Mouse (Mus musculus) heart, postnatal 36 days (tissue): Measurements from ENCODE around the gene Btbd9. TPM values are rescaled to one million over a fixed set of nuclear protein-coding genes. Genes with fewer than 3 reads are reported as not detected.
A peak's percentile ranks its signal among the peaks of the same experiment; 100 is the strongest.

ENCODE experiments used
- DNase-seq, 2 experiments: peaks; one replicate each; pipeline ENCODE4 v3.0.0; 2021 to 2022
- intact Hi-C: fragments of 180-260 bp; cut with DNase I; formaldehyde crosslinking; loops from one replicate; pipeline ENCODE4 v1.15.1; 2025
- total RNA-seq, 2 experiments: library from RNA; stranded (reverse); gene quantifications; 2 replicates each; pipeline ENCODE4 v1.2.3; 2021

Btbd9 gene
- total RNA-seq, 2 experiments from 2014 or later, result 17.0 to 17.4 TPM

DNA sequence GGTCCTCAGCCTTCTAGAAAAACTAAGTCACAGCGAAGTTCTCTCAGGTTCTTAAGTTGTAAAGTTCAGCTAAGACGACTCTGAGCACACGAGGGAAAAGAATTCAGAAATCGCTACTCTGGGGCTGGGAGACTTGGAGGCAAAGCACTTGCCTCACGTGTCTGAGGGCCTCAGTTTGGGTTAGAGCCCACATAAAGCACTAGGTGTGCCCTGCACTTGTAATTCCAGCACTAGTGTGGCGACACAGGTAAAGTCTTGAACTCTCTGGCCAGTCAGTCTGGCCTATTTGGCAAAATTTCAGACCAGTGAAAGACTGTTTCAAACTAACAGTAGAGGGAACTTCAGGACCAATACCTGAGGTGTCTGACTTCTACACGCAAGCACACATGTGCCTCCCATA is 338.7 kb downstream of the Btbd9 start:
- intact Hi-C loops, result no loop called here

DNA sequence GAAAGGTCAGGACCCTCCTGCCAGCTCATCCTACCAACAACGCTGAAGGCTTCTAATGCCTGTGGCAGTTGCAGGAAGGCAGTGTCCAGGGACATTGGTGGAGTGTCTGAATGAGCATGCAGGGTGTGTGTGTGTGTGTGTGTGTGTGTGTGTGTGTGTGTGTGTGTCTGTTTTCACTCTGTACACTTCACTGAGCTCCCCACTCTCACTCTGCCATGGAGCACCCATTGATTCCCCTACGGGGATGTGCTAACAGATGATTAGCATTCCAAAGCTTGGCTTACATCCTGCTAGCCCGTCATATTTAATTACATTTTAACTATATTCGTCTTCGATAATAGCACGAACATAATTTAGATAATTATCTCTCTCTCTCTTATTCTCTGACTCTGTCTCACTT is 339.7 kb downstream of the Btbd9 start:
- intact Hi-C loops, result no loop called here
- no peak for DNase-seq

More for the DNA sequence above, 338.7 kb downstream of the Btbd9 start:
- DNase-seq, result no peak

GRCm38 (mm10) chr17:30235380-30235779 is 340.9 kb downstream of the Btbd9 start:
- DNase-seq, result no peak
- intact Hi-C loops, result no loop called here

DNA sequence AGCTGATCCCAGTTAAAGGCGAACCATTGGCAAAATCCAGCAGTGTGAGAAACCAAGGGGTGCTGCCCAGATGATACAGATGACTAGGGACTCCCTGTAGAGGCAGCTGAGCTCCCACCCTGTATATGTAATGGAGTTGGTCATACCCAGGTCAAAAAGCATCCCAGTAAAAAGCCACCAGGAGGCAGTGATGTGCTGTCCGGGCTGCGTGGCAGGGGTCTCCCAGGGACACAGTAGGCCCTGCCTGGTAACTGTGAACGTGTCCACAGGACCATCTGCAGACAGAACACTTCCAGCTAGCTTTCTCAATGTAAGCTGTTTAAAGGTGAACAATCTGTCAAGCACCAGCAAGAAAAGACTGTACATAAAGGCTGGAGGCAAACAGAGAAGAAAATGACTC is 343.6 kb downstream of the Btbd9 start:
- intact Hi-C loops, result no loop called here
- DNase-seq, result no peak

DNA sequence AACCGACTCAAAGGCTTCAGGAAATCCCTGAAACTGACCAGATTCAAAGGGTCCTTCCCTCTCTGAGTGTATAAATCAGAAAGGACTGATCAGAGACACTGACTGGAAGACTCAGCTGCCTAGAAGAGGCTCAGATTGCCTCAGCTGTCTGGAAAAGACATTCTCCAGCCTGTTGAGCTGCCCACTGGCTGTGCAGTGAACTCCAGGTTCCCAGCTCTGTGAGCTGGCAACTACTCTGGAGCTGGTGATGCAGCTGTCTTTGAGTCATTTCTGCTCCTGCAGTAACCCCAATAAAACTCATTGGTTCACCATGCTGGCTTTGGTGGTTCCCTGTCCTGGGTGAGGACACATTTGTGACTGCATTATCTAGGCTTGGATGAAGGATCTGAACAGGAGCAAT is 344.8 kb downstream of the Btbd9 start:
- intact Hi-C loops, result no loop called here
- no peak for DNase-seq

- intact Hi-C loops, result no loop called here
- no peak for DNase-seq
These were observed 345.9 kb downstream of the Btbd9 start for GRCm38 (mm10) chr17:30230428-30230827.

- intact Hi-C loops, result no loop called here
These were observed 347.7 kb downstream of the Btbd9 start for GRCm38 (mm10) chr17:30228439-30229215.

DNA sequence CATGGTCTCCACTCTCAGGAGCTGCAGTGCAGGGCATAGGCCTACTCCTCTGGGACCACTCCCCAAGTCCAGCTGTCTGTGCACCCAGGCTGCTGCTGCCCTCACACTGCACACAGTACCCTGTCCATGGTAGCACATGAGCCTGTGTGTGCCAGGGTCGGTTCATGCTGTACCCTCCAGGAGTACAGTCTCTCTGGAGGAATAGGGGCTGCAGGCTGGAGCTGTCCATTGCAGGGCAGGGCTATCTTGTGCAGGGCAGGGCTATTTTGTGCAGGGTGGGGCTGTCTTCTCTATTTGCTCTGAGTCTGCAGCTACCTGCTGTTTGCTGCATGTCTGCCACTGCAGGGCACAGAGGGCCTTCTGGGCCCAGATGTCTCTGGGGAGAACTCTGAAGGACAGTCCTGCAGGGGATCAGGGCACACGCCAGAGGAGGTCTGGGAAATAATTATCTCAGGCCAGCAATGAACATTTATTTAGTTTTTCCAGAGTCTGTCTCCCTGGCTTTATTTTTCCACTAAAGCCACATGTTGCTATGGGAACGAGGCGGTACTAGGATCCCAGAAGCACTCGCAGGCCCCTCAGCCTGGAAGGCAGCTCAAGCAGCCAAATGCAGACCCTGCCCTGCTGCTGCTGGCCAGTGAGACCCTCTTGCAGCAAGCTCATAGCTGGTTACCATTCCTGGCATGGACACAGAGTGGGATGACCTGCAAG is 351.1 kb downstream of the Btbd9 start:
- intact Hi-C loops, result no loop called here
- DNase-seq, result no peak

More at GRCm38 (mm10) chr17:30228439-30229215, 347.7 kb downstream of the Btbd9 start:
- DNase-seq, result no peak

GRCm38 (mm10) chr17:30222837-30223236 is 353.5 kb downstream of the Btbd9 start:
- intact Hi-C loops, result no loop called here
- DNase-seq, result no peak

DNA sequence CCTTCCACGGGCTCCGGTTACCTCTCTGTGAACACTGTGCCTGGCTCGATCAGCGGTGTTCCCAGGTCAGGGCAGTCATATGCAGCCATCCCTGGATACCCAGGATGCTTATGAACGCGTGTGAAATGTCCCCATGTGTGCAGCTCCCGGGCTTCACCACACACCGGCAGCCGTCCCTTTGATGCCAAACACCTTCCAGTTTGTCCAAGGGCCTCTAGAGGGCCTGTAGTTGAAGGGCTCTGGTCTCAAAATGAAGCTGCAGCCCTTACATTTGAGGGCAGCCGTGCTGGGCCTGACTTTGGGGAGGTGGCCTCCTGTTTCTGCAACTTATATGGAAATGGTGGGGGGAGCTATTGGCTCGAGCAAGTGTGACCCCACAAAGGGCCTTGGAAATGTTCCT is 353.9 kb downstream of the Btbd9 start:
- no peak for DNase-seq
- intact Hi-C loops, result no loop called here

GRCm38 (mm10) chr17:30221677-30222076 is 354.6 kb downstream of the Btbd9 start:
- intact Hi-C loops, result no loop called here
- DNase-seq, result no peak

- DNase-seq, result peak in 1 of 2 experiments; percentile 41
These were observed 360.5 kb downstream of the Btbd9 start for GRCm38 (mm10) chr17:30215741-30216140.

GRCm38 (mm10) chr17:30214393-30214792 is 361.9 kb downstream of the Btbd9 start:
- intact Hi-C loops, result no loop called here
- no peak for DNase-seq

More at GRCm38 (mm10) chr17:30215741-30216140, 360.5 kb downstream of the Btbd9 start:
- intact Hi-C loops, result no loop called here

DNA sequence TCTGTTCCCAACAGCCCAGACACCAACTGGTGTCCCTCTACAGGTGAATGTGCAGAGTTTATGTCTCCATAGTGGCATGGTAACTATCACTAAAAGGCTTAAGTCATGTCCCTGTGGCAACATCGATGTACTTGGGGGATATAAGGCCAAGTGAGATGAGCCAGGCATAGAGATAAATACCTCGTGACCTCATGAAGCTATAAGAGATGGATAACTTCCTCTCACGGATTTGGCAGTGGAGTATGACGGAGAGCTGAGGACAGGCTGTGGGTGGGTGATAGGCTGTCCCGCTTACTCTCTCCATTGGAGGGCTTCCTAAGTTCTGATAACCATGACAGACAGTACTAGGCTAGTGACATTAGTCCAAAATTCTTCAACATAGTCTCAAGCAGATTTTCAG is 362.9 kb downstream of the Btbd9 start:
- DNase-seq, result no peak
- intact Hi-C loops, result no loop called here

GRCm38 (mm10) chr17:30212647-30213046 is 363.6 kb downstream of the Btbd9 start:
- intact Hi-C loops, result no loop called here
- no peak for DNase-seq

GRCm38 (mm10) chr17:30210936-30211335 is 365.4 kb downstream of the Btbd9 start:
- DNase-seq, result no peak
- intact Hi-C loops, result no loop called here

DNA sequence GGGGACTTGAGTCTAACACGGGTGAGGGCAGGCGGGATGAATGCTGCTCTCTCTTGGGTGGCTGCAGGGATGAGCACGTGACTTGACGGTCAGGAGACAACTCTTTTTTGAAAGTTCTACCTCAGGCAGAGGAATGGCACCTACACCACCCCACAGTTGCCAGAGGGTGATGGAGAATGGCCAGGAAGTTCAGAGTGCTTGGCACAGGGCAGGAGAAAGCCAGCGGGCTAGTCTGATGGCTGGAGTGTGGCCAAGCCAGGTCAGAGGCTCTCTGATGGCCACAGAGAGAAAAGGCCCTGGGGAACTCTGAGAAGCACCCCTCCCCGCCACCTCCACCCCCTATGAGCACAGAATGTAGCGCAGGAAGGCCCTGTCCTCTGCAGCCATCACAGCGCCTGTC is 366.0 kb downstream of the Btbd9 start:
- no peak for DNase-seq
- intact Hi-C loops, result no loop called here

- intact Hi-C loops, result no loop called here
- DNase-seq, result no peak
These were observed 371.0 kb downstream of the Btbd9 start for GRCm38 (mm10) chr17:30205062-30205825.

- intact Hi-C loops, result no loop called here
- DNase-seq, result no peak
These were observed 376.0 kb downstream of the Btbd9 start for GRCm38 (mm10) chr17:30200283-30200682.

DNA sequence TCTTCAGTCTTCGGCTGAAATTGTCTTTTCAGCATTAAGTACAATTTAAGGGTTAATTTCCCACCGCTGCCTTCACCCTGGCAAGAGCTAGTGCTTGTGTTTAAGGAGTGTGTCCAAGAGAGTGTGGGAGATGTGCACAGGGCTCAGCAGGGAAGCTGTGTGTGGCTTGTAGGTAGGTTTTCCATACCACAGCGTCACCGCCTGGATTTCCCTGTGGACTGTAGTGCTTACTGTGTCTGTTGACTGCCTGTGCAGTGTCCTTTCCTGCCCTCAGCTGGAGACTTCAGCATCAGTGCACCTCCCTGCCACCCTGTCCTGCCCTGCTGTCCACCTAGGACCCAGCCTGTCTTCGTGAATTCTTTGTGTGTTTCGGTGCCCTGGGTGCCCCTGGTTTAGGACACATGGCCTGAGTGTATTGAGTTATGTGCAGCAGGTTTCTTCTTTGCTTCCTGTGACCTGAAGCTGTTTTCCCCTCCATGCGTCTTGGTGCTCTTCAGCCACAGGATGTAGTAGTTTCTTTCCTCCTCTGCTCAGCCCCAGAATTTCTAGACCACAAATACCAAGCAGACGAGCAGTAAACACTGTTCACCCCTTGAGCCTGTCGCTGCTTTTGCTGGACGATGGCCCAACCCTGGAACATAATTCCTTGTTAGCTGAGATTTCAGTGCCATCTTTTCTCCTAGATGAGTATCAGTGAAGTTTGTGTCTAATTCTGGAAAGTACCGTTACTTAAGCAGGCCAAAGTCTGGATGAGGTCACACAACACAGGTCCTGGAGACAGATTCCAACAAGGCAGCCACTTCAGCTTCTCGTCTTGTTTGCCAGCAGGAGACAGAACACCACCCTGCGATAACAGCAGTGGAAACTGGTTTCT is 376.7 kb downstream of the Btbd9 start:
- intact Hi-C loops, result loop anchor here (5.0 kb wide), 2 partner anchors 222 to 312 kb away; no protein-coding TSS in a partner anchor
- no peak for DNase-seq
